Mouse (Mus musculus) hindbrain, embryonic 16.5 days (tissue): ENCODE results near the gene Exoc7. TPM values are rescaled to one million over a fixed set of nuclear protein-coding genes. Genes with fewer than 3 reads are reported as not detected.

Experiments
- ATAC-seq: fragments of 200-750 bp; cut with Nextera tagmentation; 2 replicates; pipeline ENCODE4 v1.8.0; 2017; ENCODE audit warnings: moderate TSS enrichment, moderate library complexity
- H3K27ac ChIP-seq: fragments of 300-500 bp; sonication (generic); 2 replicates; pipeline ENCODE4 v1.5.1; 2014; ENCODE audit warnings: low read depth, mild to moderate bottlenecking, control low read depth, low read length, moderate library complexity
- H3K27me3 ChIP-seq: fragments of 300-500 bp; sonication (generic); replicated peaks from 2 replicates; pipeline ENCODE4 v1.6.1; 2014; ENCODE audit warnings: low read length; ENCODE audit not compliant: control insufficient read depth, insufficient read depth
- H3K36me3 ChIP-seq: fragments of 300-500 bp; sonication (generic); 2 replicates; pipeline ENCODE4 v1.6.1; 2014; ENCODE audit warnings: mild to moderate bottlenecking, low read length, moderate library complexity, mixed read lengths; ENCODE audit not compliant: control insufficient read depth, insufficient read depth
- H3K4me1 ChIP-seq: fragments of 300-500 bp; sonication (generic); 2 replicates; pipeline ENCODE4 v1.6.1; 2014; ENCODE audit warnings: low read depth, low read length; ENCODE audit not compliant: control insufficient read depth, insufficient read depth
- H3K4me2 ChIP-seq: fragments of 300-500 bp; sonication (generic); 2 replicates; pipeline ENCODE4 v1.6.1; 2014; ENCODE audit warnings: mild to moderate bottlenecking, low read length, control low read depth, moderate library complexity
- H3K4me3 ChIP-seq: fragments of 300-500 bp; sonication (generic); 2 replicates; pipeline ENCODE4 v1.5.1; 2014; ENCODE audit warnings: mild to moderate bottlenecking, low read length, control low read depth, moderate library complexity
- H3K9ac ChIP-seq: fragments of 300-500 bp; sonication (generic); 2 replicates; pipeline ENCODE4 v1.6.1; 2014; ENCODE audit warnings: low read depth, mild to moderate bottlenecking, control low read depth, low read length, moderate library complexity
- H3K9me3 ChIP-seq: fragments of 300-500 bp; sonication (generic); 2 replicates; pipeline ENCODE4 v1.6.1; 2014; ENCODE audit warnings: mild to moderate bottlenecking, low read length, moderate library complexity; ENCODE audit not compliant: control insufficient read depth
- WGBS: fragments of 180-500 bp; shearing (Covaris S2); extraction: QIAGEN DNeasy Blood & Tissue Kit; methylation state at CpG from one replicate; pipeline ENCODE4 v1.1.7; 2014; 5-methylcytosine and 5-hydroxymethylcytosine counted together
- polyA plus RNA-seq: library from polyadenylated mRNA; unstranded; fragments of >200 nt; fragmentation: Nextera tagmentation; extraction: Ambion mirVana; gene quantifications from 2 replicates; pipeline ENCODE4 v1.2.1, GENCODE M21; 2015

Gene Exoc7
- polyA plus RNA-seq, 1 experiment from 2014 or later, result 127 TPM

- H3K9ac ChIP-seq, result no peak overlapping the region
- no peaks in the 10 kb centered on the region for H3K36me3 ChIP-seq
- H3K27me3 ChIP-seq, result no peaks in the 10 kb centered on the region
- no peak for ATAC-seq
- 79% methylated on average over 7 of the region's 7 CpGs for WGBS
- no peaks in the 10 kb centered on the region for H3K9me3 ChIP-seq
- no peak overlapping the region for H3K4me2 ChIP-seq
- no peak overlapping the region for H3K4me3 ChIP-seq
- peaks cover 17% of the 10 kb centered on the region for H3K4me1 ChIP-seq
- H3K27ac ChIP-seq, result no peak overlapping the region
Measured at GRCm38 (mm10) chr11:116326963-116327603, 20.1 kb upstream of the Exoc7 start.

- Histone ChIP-seq H3K9ac (peak overlapping the region; percentile 63), H3K36me3 (no peaks in the 10 kb centered on the region), H3K4me3 (peak overlapping the region; percentile 38), H3K27me3 (no peaks in the 10 kb centered on the region), H3K4me1 (peaks cover 5% of the 10 kb centered on the region), H3K27ac (no peak overlapping the region), H3K9me3 (no peaks in the 10 kb centered on the region), H3K4me2 (peak overlapping the region; percentile 84)
- ATAC-seq, result peak; percentile 91
- 1% methylated on average over 38 of the region's 41 CpGs for WGBS
Measured at GRCm38 (mm10) chr11:116318719-116319659, 12.0 kb upstream of the Exoc7 start.

GRCm38 (mm10) chr11:116312359-116312758, 5.3 kb upstream of the Exoc7 start:
- no peak for ATAC-seq
- Histone ChIP-seq H3K4me1 (peaks cover 6% of the 10 kb centered on the region; the same call in 1 of the 2 replicates), H3K36me3 (no peaks in the 10 kb centered on the region), H3K9me3 (no peaks in the 10 kb centered on the region), H3K4me2 (no peak overlapping the region), H3K27ac (no peak overlapping the region), H3K4me3 (no peak overlapping the region), H3K9ac (no peak overlapping the region), H3K27me3 (no peaks in the 10 kb centered on the region)
- WGBS, result 60% methylated on average over 8 of the region's 8 CpGs

GRCm38 (mm10) chr11:116311169-116311568, 4.1 kb upstream of the Exoc7 start:
- H3K9me3 ChIP-seq, result no peaks in the 10 kb centered on the region
- ATAC-seq, result no peak
- no peaks in the 10 kb centered on the region for H3K27me3 ChIP-seq
- WGBS, result 39% methylated on average over 8 of the region's 8 CpGs
- no peak overlapping the region for H3K4me3 ChIP-seq
- no peak overlapping the region; the same call in 1 of the 2 replicates for H3K9ac ChIP-seq
- no peak overlapping the region for H3K4me2 ChIP-seq
- no peaks in the 10 kb centered on the region for H3K36me3 ChIP-seq
- H3K4me1 ChIP-seq, result peaks cover 6% of the 10 kb centered on the region; the same call in 1 of the 2 replicates
- 0 out of 2 replicates have a peak overlapping the region, but pooled peaks have one; percentile 12 for H3K27ac ChIP-seq

- Histone ChIP-seq H3K4me1 (peaks cover 13% of the 10 kb centered on the region), H3K9me3 (no peaks in the 10 kb centered on the region), H3K36me3 (peaks cover under 1% of the 10 kb centered on the region; the same call in 1 of the 2 replicates), H3K4me2 (no peak overlapping the region), H3K4me3 (no peak overlapping the region), H3K9ac (no peak overlapping the region), H3K27me3 (no peaks in the 10 kb centered on the region), H3K27ac (no peak overlapping the region)
- WGBS, result 84% methylated on average over 3 of the region's 3 CpGs
- ATAC-seq, result no peak
Measured at GRCm38 (mm10) chr11:116309601-116310000, 2.6 kb upstream of the Exoc7 start.

- Histone ChIP-seq H3K27me3 (no peaks in the 10 kb centered on the region), H3K27ac (no peak overlapping the region), H3K4me2 (no peak overlapping the region), H3K4me1 (peaks cover 13% of the 10 kb centered on the region), H3K36me3 (peaks cover 15% of the 10 kb centered on the region), H3K4me3 (no peak overlapping the region), H3K9ac (no peak overlapping the region), H3K9me3 (no peaks in the 10 kb centered on the region)
- no peak for ATAC-seq
- 93% methylated on average over 12 of the region's 12 CpGs for WGBS
Measured at GRCm38 (mm10) chr11:116307762-116308531, 914 bp upstream of the Exoc7 start.

GRCm38 (mm10) chr11:116306126-116306982, 679 bp downstream of the Exoc7 start:
- H3K4me3 ChIP-seq, result peak overlapping the region; percentile 74
- no peaks in the 10 kb centered on the region for H3K27me3 ChIP-seq
- H3K4me1 ChIP-seq, result peaks cover 11% of the 10 kb centered on the region
- WGBS, result 2% methylated on average over 53 of the region's 53 CpGs
- H3K27ac ChIP-seq, result peak overlapping the region; percentile 57
- peak overlapping the region; percentile 73 for H3K9ac ChIP-seq
- H3K4me2 ChIP-seq, result peak overlapping the region; percentile 69
- peak; percentile 95 for ATAC-seq
- H3K36me3 ChIP-seq, result peaks cover 29% of the 10 kb centered on the region
- H3K9me3 ChIP-seq, result no peaks in the 10 kb centered on the region

- H3K4me3 ChIP-seq, result peak overlapping the region; percentile 74
- peaks cover 35% of the 10 kb centered on the region for H3K36me3 ChIP-seq
- no peak overlapping the region for H3K27ac ChIP-seq
- no peaks in the 10 kb centered on the region for H3K9me3 ChIP-seq
- H3K27me3 ChIP-seq, result no peaks in the 10 kb centered on the region
- WGBS, result 95% methylated on average over 2 of the region's 2 CpGs
- peaks cover 7% of the 10 kb centered on the region for H3K4me1 ChIP-seq
- H3K9ac ChIP-seq, result no peak overlapping the region
- ATAC-seq, result no peak
- H3K4me2 ChIP-seq, result peak overlapping the region; percentile 69
Measured at GRCm38 (mm10) chr11:116305423-116305822, 1.6 kb downstream of the Exoc7 start.
